Comparison of ENCODE assay signal across 23 mouse cellular contexts in genomic region chr8:12648951-12649350, GRCm38 (mm10). TPM values are rescaled to one million over a fixed set of nuclear protein-coding genes. Genes with fewer than 3 reads are reported as not detected.
DNase-seq lines count a peak whose midpoint lies in the region; ATAC-seq and TF ChIP-seq lines count a peak whose summit lies in the region.
"Had no signal": no experiment of that assay in that cellular context is flagged by ENCODE, and none has a peak within 500 bp of the region (broad histone marks: within the 10 kb centered on the region; RNA-seq: fewer than 3 reads in every experiment).

No protein-coding gene starts in this region.

- WGBS in limb, embryonic 12.5 days: 92% methylated on average over 4 of the region's 4 CpGs
- 88% methylated on average over 4 of the region's 4 CpGs for WGBS in limb, embryonic 10.5 days
- 75% methylated on average over 4 of the region's 4 CpGs for WGBS in intestine, postnatal 0 days
- 88% methylated on average over 4 of the region's 4 CpGs for WGBS in heart, embryonic 11.5 days (ENCODE audit: insufficient replicate concordance)

- peaks cover 16% of the 10 kb centered on the region for H3K4me1 ChIP-seq in limb, embryonic 12.5 days (replicated peaks)
- no peaks in the 10 kb centered on the region for H3K4me1 ChIP-seq in limb, embryonic 10.5 days
- no peaks in the 10 kb centered on the region for H3K4me1 ChIP-seq in intestine, postnatal 0 days (replicated peaks; ENCODE audit: control insufficient read depth, insufficient read depth, low read length)
- H3K4me1 ChIP-seq in heart, embryonic 11.5 days (ENCODE audit: control insufficient read depth, insufficient read depth, low read length): 0 out of 2 replicates have a peak, but pooled peaks cover 2% of the 10 kb centered on the region
- H3K4me1 ChIP-seq: forebrain, embryonic 10.5 days; forebrain, embryonic 13.5 days had no signal

- no peak for DNase-seq in limb, embryonic 10.5 days (ENCODE audit: low spot score)
- DNase-seq in lung, postnatal 14 days: peak; percentile 7
- DNase-seq in T-cell, adult 2 months (ENCODE audit: low spot score): no peak
- DNase-seq in embryo, embryonic 10 days (ENCODE audit: low spot score): no peak
- DNase-seq: adrenal gland, postnatal 10 days; adrenal gland, postnatal 36 days; cerebellum, adult 18-20 months; cerebellum, adult 9-10 months; cerebellum, postnatal 25 days; gastrocnemius, adult 2 months; gastrocnemius, postnatal 14 days; heart, adult 18-20 months; heart, postnatal 14 days; heart, postnatal 4 days had no signal

- peaks cover 85% of the 10 kb centered on the region for H3K36me3 ChIP-seq in limb, embryonic 12.5 days
- peaks cover 94% of the 10 kb centered on the region for H3K36me3 ChIP-seq in limb, embryonic 10.5 days
- peaks cover 74% of the 10 kb centered on the region for H3K36me3 ChIP-seq in intestine, postnatal 0 days (ENCODE audit: control insufficient read depth, insufficient read depth)
- peaks cover 30% of the 10 kb centered on the region for H3K36me3 ChIP-seq in heart, embryonic 11.5 days (ENCODE audit: control insufficient read depth, insufficient read depth, low read length)

- H3K4me3 ChIP-seq in limb, embryonic 12.5 days (replicated peaks): no peak overlapping the region
- no peak overlapping the region for H3K4me3 ChIP-seq in limb, embryonic 10.5 days
- no peak overlapping the region for H3K4me3 ChIP-seq in intestine, postnatal 0 days (ENCODE audit: low read depth, low read length)
- H3K4me3 ChIP-seq in heart, embryonic 11.5 days (ENCODE audit: low read depth, low read length): no peak overlapping the region
- H3K4me3 ChIP-seq: forebrain, embryonic 10.5 days; forebrain, embryonic 13.5 days; gastrocnemius, adult 2 months; heart, embryonic 13.5 days had no signal

- 0 out of 2 replicates have a peak overlapping the region, but pooled peaks have one; percentile 7 for H3K27ac ChIP-seq in limb, embryonic 12.5 days
- H3K27ac ChIP-seq in limb, embryonic 10.5 days: no peak overlapping the region
- peak overlapping the region; percentile 21; the same call in 1 of the 2 replicates for H3K27ac ChIP-seq in intestine, postnatal 0 days (ENCODE audit: low read depth, low read length)
- no peak overlapping the region for H3K27ac ChIP-seq in heart, embryonic 11.5 days (ENCODE audit: low read depth, low read length)
- H3K27ac ChIP-seq: forebrain, embryonic 10.5 days; forebrain, embryonic 13.5 days; gastrocnemius, adult 2 months; heart, embryonic 13.5 days; hindbrain, embryonic 14.5 days; hindbrain, postnatal 0 days had no signal

- H3K4me2 ChIP-seq in limb, embryonic 12.5 days: no peak overlapping the region
- H3K4me2 ChIP-seq in intestine, postnatal 0 days (replicated peaks; ENCODE audit: low read depth): no peak overlapping the region
- H3K4me2 ChIP-seq in heart, embryonic 11.5 days: no peak overlapping the region
- H3K4me2 ChIP-seq: forebrain, embryonic 13.5 days; heart, embryonic 13.5 days; hindbrain, embryonic 14.5 days had no signal

- TF ChIP-seq CTCF in intestine, postnatal 0 days (IDR thresholded peaks at IDR 0.05; ENCODE audit: low read depth): no peak

- ATAC-seq in limb, embryonic 12.5 days (ENCODE audit: insufficient number of reproducible peaks, insufficient read depth, low FRiP score, low TSS enrichment, low read depth): no peak
- no peak; the same call in 1 of the 2 replicates for ATAC-seq in intestine, postnatal 0 days
- ATAC-seq in heart, embryonic 11.5 days (replicated peaks; ENCODE audit: insufficient number of reproducible peaks, low FRiP score, low TSS enrichment): no peak
- ATAC-seq: forebrain, embryonic 13.5 days; forebrain, embryonic 16.5 days; hindbrain, postnatal 0 days had no signal

- no peaks in the 10 kb centered on the region for H3K9me3 ChIP-seq in limb, embryonic 12.5 days
- H3K9me3 ChIP-seq in limb, embryonic 10.5 days (replicated peaks): no peaks in the 10 kb centered on the region
- no peaks in the 10 kb centered on the region for H3K9me3 ChIP-seq in intestine, postnatal 0 days (ENCODE audit: control insufficient read depth)
- H3K9me3 ChIP-seq in heart, embryonic 11.5 days (replicated peaks; ENCODE audit: control insufficient read depth, low read length): no peaks in the 10 kb centered on the region
- H3K9me3 ChIP-seq: forebrain, embryonic 10.5 days; forebrain, embryonic 13.5 days; heart, embryonic 13.5 days had no signal

- no peaks in the 10 kb centered on the region for H3K27me3 ChIP-seq in limb, embryonic 12.5 days
- no peaks in the 10 kb centered on the region for H3K27me3 ChIP-seq in limb, embryonic 10.5 days (ENCODE audit: low read depth, poor library complexity, severe bottlenecking)
- no peaks in the 10 kb centered on the region for H3K27me3 ChIP-seq in intestine, postnatal 0 days (replicated peaks; ENCODE audit: control insufficient read depth, insufficient read depth, low read length)
- no peaks in the 10 kb centered on the region for H3K27me3 ChIP-seq in heart, embryonic 11.5 days (ENCODE audit: control insufficient read depth, insufficient read depth, low read length)
- H3K27me3 ChIP-seq: forebrain, embryonic 13.5 days; heart, embryonic 13.5 days had no signal

- H3K9ac ChIP-seq in limb, embryonic 12.5 days (replicated peaks): no peak overlapping the region
- no peak overlapping the region for H3K9ac ChIP-seq in intestine, postnatal 0 days (ENCODE audit: low read depth, low read length)
- H3K9ac ChIP-seq in heart, embryonic 11.5 days (ENCODE audit: low read depth, low read length): no peak overlapping the region
- H3K9ac ChIP-seq: forebrain, embryonic 13.5 days; heart, embryonic 13.5 days; hindbrain, embryonic 14.5 days had no signal

RNA-seq across cellular contexts. Expression of gene Tubgcp3, which starts 23.1 kb away (rescaled TPM):
- 48.2 and 52.2 TPM in 2 replicates for polyA plus RNA-seq in limb, embryonic 12.5 days (2016; fragmentation: Nextera tagmentation; extraction: Ambion mirVana)
- polyA plus RNA-seq in limb, embryonic 10.5 days (2016; fragmentation: Nextera tagmentation; extraction: Ambion mirVana): 49.6 and 53.9 TPM in 2 replicates
- polyA plus RNA-seq in intestine, postnatal 0 days (2015; fragmentation: Nextera tagmentation; extraction: Ambion mirVana): 14.8 and 15.2 TPM in 2 replicates
- 33.6 and 37.1 TPM in 2 replicates for polyA plus RNA-seq in heart, embryonic 11.5 days (2014; fragmentation: Nextera tagmentation; extraction: Ambion mirVana)

Comparison
In these comparisons a context has a peak if more than half of its experiments do, and no peak if none do; other contexts are left out.
1. H3K27ac ChIP-seq: peak in limb, embryonic 12.5 days (single experiment) and intestine, postnatal 0 days (single experiment); none in limb, embryonic 10.5 days (single experiment) and heart, embryonic 11.5 days (single experiment).